Mouse (Mus musculus): ENCODE results near the gene Slc22a29.
A peak's percentile ranks its signal among the peaks of the same experiment; 100 is the strongest.
"Not testable (repeated sequence)": the region's sequence is repeated elsewhere in the genome, so short reads cannot be mapped to it uniquely, and the experiment has no call there.

The Slc22a29 gene

DNA sequence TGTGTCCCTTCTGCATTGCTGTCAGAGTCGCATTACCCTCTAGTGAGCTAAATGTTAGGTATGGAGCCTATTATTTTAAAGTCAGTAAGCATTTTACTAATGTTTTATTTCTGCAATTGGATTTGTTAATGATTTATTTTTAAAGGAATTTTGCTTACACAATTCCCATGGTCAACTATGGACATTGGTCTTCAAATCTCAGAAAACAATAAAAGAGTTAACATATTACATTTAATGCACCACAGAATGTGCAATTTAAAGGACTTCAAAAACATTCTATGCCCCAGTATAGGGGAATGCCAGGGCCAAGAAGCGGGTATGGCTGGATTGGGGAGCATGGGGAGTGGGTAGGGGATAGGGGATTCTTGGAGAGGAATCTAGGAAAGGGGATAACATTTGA lies at the start of gene Slc22a29:
Gene Slc22a29 (minus strand): TSS at position 101 of the 400 bp plus-strand sequence.
- DNase-seq: no peak

DNA sequence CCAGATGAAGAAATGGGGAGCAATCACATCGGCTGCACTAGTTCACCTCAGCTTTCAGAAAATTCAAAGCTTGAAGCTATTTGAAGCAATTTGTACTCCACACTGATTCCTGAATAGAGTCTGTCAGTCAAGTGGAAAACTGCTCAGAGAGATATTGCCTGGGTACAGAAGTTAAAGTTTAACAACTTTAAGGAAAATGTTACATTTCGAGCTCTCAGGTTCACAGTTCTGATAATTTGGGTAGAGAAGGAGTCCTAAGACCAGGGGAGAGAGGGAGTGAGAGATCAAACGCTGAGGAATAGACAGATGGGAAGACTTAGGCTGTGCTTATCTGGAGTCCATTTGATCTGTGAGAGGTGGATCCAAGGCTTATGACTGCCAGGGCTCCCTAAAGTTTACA lies 46.6 kb upstream of the Slc22a29 start:
- DNase-seq: no peak

DNA sequence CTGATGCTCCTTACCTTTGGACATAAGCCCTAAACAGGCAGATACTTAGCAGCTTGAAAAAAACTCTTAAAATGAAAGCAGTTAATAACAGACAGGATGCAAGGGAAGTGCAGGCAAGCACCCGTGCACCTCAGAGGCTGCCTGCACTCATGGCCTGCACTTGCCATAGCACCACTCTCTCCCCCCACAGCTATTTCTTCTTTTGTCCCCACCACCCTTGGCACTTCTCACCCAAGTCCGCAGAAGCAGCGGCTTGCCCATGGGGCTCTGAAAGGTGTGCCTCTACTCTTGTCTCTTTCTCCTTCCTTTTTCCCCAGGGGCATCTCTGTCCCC lies 34.0 kb upstream of the Slc22a29 start:
- DNase-seq: no peak

DNA sequence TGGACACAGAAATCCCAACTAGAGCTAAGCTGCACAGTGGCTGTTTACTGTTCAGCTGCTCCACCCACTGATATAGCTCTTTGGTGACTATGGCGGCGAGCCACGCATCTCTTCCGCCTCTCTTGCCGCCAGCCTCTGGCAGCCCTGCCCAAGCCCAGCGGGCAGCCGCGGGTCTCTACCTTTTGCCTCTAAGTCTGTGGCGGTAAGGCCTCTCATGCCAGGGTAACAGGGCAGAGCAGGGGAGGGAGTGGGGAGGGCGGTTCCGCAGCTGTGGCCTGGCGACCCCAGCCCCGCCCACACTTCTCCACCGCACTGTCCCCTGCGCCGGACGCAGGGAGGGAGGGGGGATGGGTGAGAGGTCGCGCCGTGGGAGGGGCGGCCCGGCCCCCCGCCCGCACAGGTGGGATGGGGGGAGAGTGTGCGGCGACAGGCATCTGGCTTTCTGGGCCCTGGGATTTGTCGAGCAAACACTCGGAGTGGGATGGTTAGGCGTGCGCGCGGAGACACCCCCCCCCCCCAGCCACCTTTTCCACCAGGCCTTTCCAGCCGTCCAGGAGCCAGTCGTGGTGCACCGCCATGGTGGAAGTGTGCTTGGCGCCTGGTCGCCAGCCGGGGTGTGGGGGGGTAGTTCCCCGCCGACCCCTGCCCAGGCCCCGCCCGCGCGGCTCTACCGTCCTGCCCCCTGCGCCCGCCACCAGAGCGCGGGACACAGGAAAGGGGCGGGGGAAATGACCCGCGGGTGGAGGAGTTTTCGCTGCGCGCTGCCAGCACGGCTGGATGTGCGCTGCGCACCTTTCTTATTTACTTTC lies 33.4 kb upstream of the Slc22a29 start:
- DNase-seq: peak; percentile 9

DNA sequence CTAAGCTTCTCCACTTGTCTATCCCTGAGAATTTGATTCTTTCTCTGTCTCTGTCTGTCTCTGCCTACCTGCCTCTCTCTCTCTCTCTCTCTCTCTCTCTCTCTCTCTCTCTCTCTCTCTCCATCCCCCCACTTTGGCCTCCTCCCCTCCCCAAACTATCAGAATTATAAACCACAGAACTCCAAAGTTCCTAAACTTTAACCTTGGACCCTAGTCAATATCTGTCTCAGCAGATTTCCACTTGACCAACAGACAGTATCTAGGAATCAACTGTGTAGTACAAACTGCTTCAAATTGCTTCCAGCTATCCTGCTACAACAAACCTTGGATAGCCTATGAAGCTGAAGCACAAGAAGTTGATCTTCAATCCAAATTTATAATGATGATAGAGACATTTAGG lies 10.2 kb upstream of the Slc22a29 start:
- DNase-seq: no peak

DNA sequence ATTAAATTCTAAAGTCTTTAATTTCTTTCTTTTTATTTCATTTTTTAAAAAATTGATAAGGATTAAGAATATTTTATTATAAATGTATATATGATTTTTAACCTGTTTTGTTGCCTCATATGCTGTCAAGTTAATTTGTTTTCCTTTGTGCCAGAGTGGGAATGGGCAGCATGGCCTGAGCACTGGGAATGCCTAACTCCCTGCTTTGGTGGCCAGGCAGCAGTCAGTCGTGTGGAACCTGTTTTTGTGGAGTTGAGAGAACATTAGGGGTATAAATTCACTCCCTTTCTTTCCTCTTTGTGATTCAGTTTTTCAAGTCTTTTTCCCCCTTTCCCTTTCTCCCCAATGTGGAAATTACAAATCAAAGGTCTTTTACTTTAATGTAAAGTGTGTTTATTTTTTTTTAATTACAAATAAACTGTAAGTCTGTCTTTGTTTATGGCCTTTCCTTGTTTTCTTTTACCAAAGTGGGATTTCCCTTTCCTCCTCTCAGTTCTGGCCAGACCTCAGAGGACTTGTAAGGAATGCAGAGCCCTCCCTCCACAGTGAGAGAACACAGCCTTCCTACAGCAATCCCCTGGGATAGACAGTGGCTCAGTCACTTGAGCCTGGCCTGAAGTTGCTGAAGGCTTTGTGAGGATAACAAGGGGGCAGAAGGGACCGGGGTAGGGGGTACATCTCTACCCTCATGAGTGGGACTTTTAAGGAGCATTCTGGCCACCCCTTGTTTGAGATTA lies 69.7 kb downstream of the Slc22a29 start:
- DNase-seq: no peak

DNA sequence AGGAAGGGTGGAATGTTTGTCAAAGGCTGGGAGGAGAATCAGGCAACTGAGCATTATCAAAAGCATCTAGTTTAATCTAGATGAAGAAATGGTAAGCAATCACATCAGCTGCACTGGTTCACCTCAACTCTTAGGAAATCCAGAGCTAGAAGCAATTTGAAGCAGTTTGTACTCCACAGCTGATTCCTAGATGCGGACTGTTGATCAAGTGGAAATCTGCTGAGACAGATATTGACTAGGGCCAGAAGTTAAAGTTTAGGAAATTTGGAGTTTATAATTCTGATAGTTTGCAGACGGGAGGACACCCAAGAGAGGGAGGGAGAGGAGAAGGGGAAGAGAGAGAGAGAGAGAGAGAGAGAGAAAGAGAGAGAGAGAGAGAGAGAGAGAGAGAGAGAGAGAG lies 76.0 kb downstream of the Slc22a29 start:
- not testable (repeated sequence) for DNase-seq

DNA sequence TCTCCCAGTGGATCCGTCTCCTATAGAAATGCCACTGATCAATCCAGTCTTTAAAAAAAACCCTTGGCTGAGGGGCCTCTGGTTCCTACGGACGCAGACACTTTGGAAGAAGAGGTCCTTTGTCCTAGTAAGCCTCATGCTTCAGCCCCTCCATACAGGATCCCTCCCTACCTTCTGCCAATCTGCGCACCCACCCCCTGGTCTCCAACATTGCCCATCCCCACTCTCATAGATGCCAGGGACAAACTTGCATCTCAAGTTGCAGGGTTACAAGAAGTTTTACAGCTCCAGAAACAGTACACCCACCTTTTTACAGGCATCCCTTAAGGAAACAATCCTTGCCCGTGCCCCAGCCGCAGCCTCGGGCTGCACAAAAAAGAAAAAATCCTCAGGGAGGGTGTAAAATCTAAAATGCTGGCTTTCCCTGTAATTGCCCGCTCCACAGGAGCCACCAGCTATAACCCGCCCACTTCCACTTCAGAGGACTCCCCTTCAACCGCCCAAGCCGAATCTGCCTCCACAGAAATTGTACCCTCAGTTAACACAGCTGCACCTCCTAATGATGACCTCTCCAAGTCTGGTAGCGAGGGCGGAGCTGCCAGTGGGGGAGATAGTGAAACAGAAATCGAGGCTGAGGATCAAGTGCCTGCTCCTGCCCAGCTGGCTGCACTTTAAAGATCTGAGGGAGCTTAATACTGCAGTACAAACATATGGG lies 84.4 kb downstream of the Slc22a29 start:
- DNase-seq: not testable (repeated sequence)

DNA sequence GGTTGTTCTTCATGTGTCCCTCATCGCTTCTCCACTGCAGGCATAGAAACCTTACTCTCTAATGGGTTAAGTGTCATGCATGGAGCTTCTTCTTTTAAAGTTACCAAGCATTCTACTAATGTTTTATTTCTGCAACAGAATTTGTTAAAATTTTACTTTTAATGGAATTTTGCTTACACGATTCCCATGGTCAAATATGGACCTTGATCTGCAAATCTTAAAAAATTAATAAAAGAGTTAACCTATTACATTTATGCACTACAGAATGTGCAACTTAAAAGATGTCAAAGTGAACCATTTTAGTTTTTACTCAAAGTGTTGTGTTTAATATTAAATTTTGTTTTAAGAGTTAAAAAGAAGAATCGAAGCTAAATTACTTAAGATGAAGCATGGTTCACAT lies 86.8 kb downstream of the Slc22a29 start, which contains the start of gene Slc22a28:
Gene Slc22a28 (minus strand): TSS at position 102 of the 400 bp plus-strand sequence.
- not testable (repeated sequence) for DNase-seq
